15 mouse cellular contexts compared by ENCODE assay signal in genomic region chr12:110533832-110534231, GRCm38 (mm10).
"Had no signal": no experiment of that assay in that cellular context is flagged by ENCODE, and none has a peak within 500 bp of the region (broad histone marks: within the 10 kb centered on the region; RNA-seq: fewer than 3 reads in every experiment).

No protein-coding gene starts in this region.

- ATAC-seq: liver, postnatal 0 days; midbrain, embryonic 16.5 days had no signal

- H3K27ac ChIP-seq: limb, embryonic 12.5 days; liver, embryonic 13.5 days; lung, embryonic 15.5 days; macrophage; midbrain, embryonic 12.5 days had no signal

- H3K9ac ChIP-seq: limb, embryonic 12.5 days; liver, embryonic 13.5 days; liver, postnatal 0 days; lung, embryonic 15.5 days; midbrain, embryonic 12.5 days had no signal

- H3K4me3 ChIP-seq: limb, embryonic 12.5 days; liver, embryonic 13.5 days; lung, embryonic 15.5 days; megakaryocyte, embryonic 14.5 days; midbrain, embryonic 12.5 days had no signal

- H3K9me3 ChIP-seq: limb, embryonic 12.5 days; liver, embryonic 13.5 days; lung, embryonic 15.5 days; megakaryocyte, embryonic 14.5 days; midbrain, embryonic 12.5 days had no signal

- H3K36me3 ChIP-seq: liver, embryonic 13.5 days had no signal

- H3K27me3 ChIP-seq: limb, embryonic 12.5 days; liver, embryonic 13.5 days; lung, embryonic 15.5 days; megakaryocyte, embryonic 14.5 days; midbrain, embryonic 12.5 days had no signal

- H3K4me1 ChIP-seq: liver, embryonic 13.5 days; lung, embryonic 15.5 days; midbrain, embryonic 12.5 days had no signal

- DNase-seq: kidney, postnatal 25 days; layer of hippocampus, adult 9-11 months; liver; liver, embryonic 13.5 days; liver, postnatal 0 days; lung, postnatal 14 days; right cerebral cortex, adult 18-20 months; right cerebral cortex, postnatal 25 days; thymus, postnatal 36 days had no signal

- H3K4me2 ChIP-seq: limb, embryonic 12.5 days; liver, embryonic 13.5 days; lung, embryonic 15.5 days; midbrain, embryonic 12.5 days had no signal
